Mouse (Mus musculus) ES-Bruce4 (cell line): ENCODE results near the gene Cyld.

Source experiments
- CTCF ChIP-seq: IDR thresholded peaks from one replicate; pipeline ENCODE4 v1.8.1; 2011; ENCODE audit warnings: low read depth, low read length
- EP300 ChIP-seq: IDR thresholded peaks from 2 replicates; pipeline ENCODE4 v1.6.1; 2011; ENCODE audit warnings: low read depth, low read length; ENCODE audit not compliant: insufficient read depth

DNA sequence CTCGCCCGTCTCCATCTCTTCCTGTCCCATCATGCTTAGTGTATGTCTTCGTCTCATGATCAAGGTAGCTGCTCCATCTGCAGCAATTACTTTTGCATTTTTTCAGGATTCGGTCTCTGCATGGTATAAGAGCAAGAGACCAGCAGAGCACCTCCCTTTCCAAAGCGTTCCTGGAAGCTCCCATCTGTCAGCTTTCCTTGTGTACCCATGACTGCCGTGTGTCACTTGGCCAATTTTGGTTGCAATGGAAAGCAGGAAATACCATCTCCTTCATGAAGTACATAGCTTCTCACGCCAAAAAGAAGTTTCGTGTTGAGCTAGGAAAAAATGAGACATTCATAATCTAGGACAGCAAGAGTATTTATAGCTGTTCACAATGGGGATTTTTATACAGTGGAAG lies 15.8 kb upstream of the Cyld start:
- TF ChIP-seq EP300 = no peak
- TF ChIP-seq CTCF = no peak
